Mouse (Mus musculus): ENCODE data around the gene Acads. TPM values are rescaled to one million over a fixed set of nuclear protein-coding genes. Genes with fewer than 3 reads are reported as not detected.

Acads gene
- total RNA-seq, 1 experiment from 2014 or later: 15.9 TPM

DNA sequence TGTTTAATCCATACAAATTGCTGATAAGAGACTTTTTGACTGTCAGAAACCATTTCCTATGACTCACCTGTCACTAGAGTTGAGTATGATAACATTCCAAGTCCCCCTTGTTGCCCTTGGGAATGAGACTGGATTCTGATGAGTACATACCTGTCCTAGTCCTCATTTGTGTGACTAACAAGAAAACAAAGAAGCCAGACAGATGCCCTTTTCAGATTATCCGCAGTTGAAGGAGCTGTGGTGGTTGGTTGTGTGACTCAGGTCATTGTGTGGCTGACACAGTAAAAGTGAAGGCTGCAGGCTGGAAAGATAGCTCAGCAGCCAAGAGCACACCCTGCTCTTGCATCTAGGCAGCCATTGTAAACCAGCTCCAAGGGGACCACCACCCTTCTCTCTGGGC is 56.6 kb downstream of the Acads start:
- ATAC-seq (replicated peaks in 1 of 2; ENCODE audit: insufficient read depth in 1 of 2, low FRiP score in 2 of 2, low TSS enrichment in 1 of 2, low read depth in 1 of 2, poor library complexity in 2 of 2, severe bottlenecking in 2 of 2): no peak

- ATAC-seq (replicated peaks in 1 of 2; ENCODE audit: insufficient read depth in 1 of 2, low FRiP score in 2 of 2, low TSS enrichment in 1 of 2, low read depth in 1 of 2, poor library complexity in 2 of 2, severe bottlenecking in 2 of 2): no peak
Measured at GRCm38 (mm10) chr5:115060977-115061376, 58.2 kb downstream of the Acads start.

Other genes with a start within 250 kb of the Acads start
- 52.4 and 61.4 TPM in 2 replicates for gene Oasl2, start 222.4 kb downstream of the Acads start, total RNA-seq (2017)
- gene Oasl1, start 196.1 kb downstream of the Acads start, total RNA-seq (2017): 3.4 and 5.5 TPM in 2 replicates
- 15.2 and 15.3 TPM in 2 replicates for gene 2210016L21Rik, start 177.2 kb downstream of the Acads start, total RNA-seq (2017)
- gene Hnf1a, start 148.3 kb downstream of the Acads start, total RNA-seq (2017): not detected in 2 replicates
- 25.6 and 32.0 TPM in 2 replicates for gene Sppl3, start 108.2 kb downstream of the Acads start, total RNA-seq (2017)
- gene Gm10401, start 21.1 kb downstream of the Acads start, total RNA-seq (2017): 0.50 TPM in 1 of 2 replicates, not detected in the other
- gene Unc119b, start 15.6 kb upstream of the Acads start, total RNA-seq (2017): 12.8 and 14.2 TPM in 2 replicates
- 225 and 241 TPM in 2 replicates for gene Mlec, start 38.8 kb upstream of the Acads start, total RNA-seq (2017)
- gene Cabp1, start 75.0 kb upstream of the Acads start, total RNA-seq (2017): not detected in 2 replicates
- 67.4 and 94.4 TPM in 2 replicates for gene Pop5, start 116.5 kb upstream of the Acads start, total RNA-seq (2017)
- gene Rnf10, start 153.6 kb upstream of the Acads start, total RNA-seq (2017): 50.7 and 55.9 TPM in 2 replicates
- 39.0 and 55.3 TPM in 2 replicates for gene Coq5, start 160.3 kb upstream of the Acads start, total RNA-seq (2017)
- 198 and 266 TPM in 2 replicates for gene Dynll1, start 181.7 kb upstream of the Acads start, total RNA-seq (2017)
- 82.0 and 105 TPM in 2 replicates for gene Srsf9, start 207.8 kb upstream of the Acads start, total RNA-seq (2017)
- gene Gatc, start 221.8 kb upstream of the Acads start, total RNA-seq (2017): 14.1 and 14.3 TPM in 2 replicates
- gene Triap1, start 221.9 kb upstream of the Acads start, total RNA-seq (2017): 8.6 and 9.6 TPM in 2 replicates
- 38.2 and 63.4 TPM in 2 replicates for gene Cox6a1, start 229.6 kb upstream of the Acads start, total RNA-seq (2017)

All from hematopoietic stem cell, adult 5-6 weeks (primary cell).